Mouse (Mus musculus): ENCODE data around the gene Nhlrc1. TPM values are rescaled to one million over a fixed set of nuclear protein-coding genes. Genes with fewer than 3 reads are reported as not detected.
A peak's percentile ranks its signal among the peaks of the same experiment; 100 is the strongest.

Gene Nhlrc1
- polyA plus RNA-seq (2015; fragmentation: Nextera tagmentation; extraction: Ambion mirVana), result 3.4 and 4.3 TPM in 2 replicates

- H3K9me3 ChIP-seq, result peaks cover 34% of the 10 kb centered on the region
- peaks cover 3% of the 10 kb centered on the region for H3K4me1 ChIP-seq
- H3K4me3 ChIP-seq, result peak within 1 kb of the TSS; percentile 63
- peaks cover 20% of the 10 kb centered on the region for H3K27me3 ChIP-seq
- ATAC-seq (ENCODE audit: low FRiP score, low read depth), result peak; percentile 83
- 2% methylated on average over 73 of the region's 73 CpGs for WGBS
- peak within 1 kb of the TSS; percentile 99 for H3K4me2 ChIP-seq (replicated peaks)
- peaks cover 5% of the 10 kb centered on the region; the same call in 1 of the 2 replicates for H3K36me3 ChIP-seq
- H3K9ac ChIP-seq, result peak within 1 kb of the TSS; percentile 71
- no peak within 1 kb of the TSS for H3K27ac ChIP-seq
These were observed at the start of gene Nhlrc1 for GRCm38 (mm10) chr13:47014334-47015194. Nhlrc1 (minus strand) TSS chr13:47014850.

GRCm38 (mm10) chr13:47063985-47064760 is 49.5 kb upstream of the Nhlrc1 start:
- peaks cover 7% of the 10 kb centered on the region; the same call in 1 of the 2 replicates for H3K4me1 ChIP-seq
- no peak overlapping the region for H3K4me3 ChIP-seq
- H3K9me3 ChIP-seq, result no peaks in the 10 kb centered on the region
- peaks cover 59% of the 10 kb centered on the region for H3K36me3 ChIP-seq
- no peak overlapping the region for H3K9ac ChIP-seq
- no peak for ATAC-seq (ENCODE audit: low FRiP score, low read depth)
- no peak overlapping the region for H3K27ac ChIP-seq
- no peak overlapping the region for H3K4me2 ChIP-seq (replicated peaks)
- 75% methylated on average over 15 of the region's 15 CpGs for WGBS
- no peaks in the 10 kb centered on the region for H3K27me3 ChIP-seq

GRCm38 (mm10) chr13:47062756-47063155 is 48.1 kb upstream of the Nhlrc1 start:
- H3K4me1 ChIP-seq, result peaks cover 7% of the 10 kb centered on the region; the same call in 1 of the 2 replicates
- H3K36me3 ChIP-seq, result peaks cover 65% of the 10 kb centered on the region
- no peak overlapping the region for H3K4me2 ChIP-seq (replicated peaks)
- no peaks in the 10 kb centered on the region for H3K9me3 ChIP-seq
- H3K4me3 ChIP-seq, result no peak overlapping the region
- no peak overlapping the region for H3K9ac ChIP-seq
- 87% methylated on average over 17 of the region's 17 CpGs for WGBS
- ATAC-seq (ENCODE audit: low FRiP score, low read depth), result no peak
- no peaks in the 10 kb centered on the region for H3K27me3 ChIP-seq
- no peak overlapping the region; the same call in 1 of the 2 replicates for H3K27ac ChIP-seq

GRCm38 (mm10) chr13:47056781-47057180 is 42.1 kb upstream of the Nhlrc1 start:
- Histone ChIP-seq H3K4me1 (no peaks in the 10 kb centered on the region), H3K27me3 (no peaks in the 10 kb centered on the region), H3K4me2 (replicated peaks) (no peak overlapping the region), H3K27ac (no peak overlapping the region), H3K9me3 (no peaks in the 10 kb centered on the region), H3K36me3 (peaks cover 74% of the 10 kb centered on the region), H3K9ac (no peak overlapping the region), H3K4me3 (no peak overlapping the region)
- WGBS, result 91% methylated on average over 5 of the region's 5 CpGs
- ATAC-seq (ENCODE audit: low FRiP score, low read depth), result no peak

- Histone ChIP-seq H3K4me2 (replicated peaks) (no peak overlapping the region), H3K4me3 (no peak overlapping the region), H3K4me1 (no peaks in the 10 kb centered on the region), H3K9me3 (no peaks in the 10 kb centered on the region), H3K27me3 (no peaks in the 10 kb centered on the region), H3K9ac (no peak overlapping the region), H3K36me3 (peaks cover 78% of the 10 kb centered on the region), H3K27ac (no peak overlapping the region)
- ATAC-seq (ENCODE audit: low FRiP score, low read depth), result no peak
- 89% methylated on average over 11 of the region's 11 CpGs for WGBS
These were observed 41.5 kb upstream of the Nhlrc1 start for GRCm38 (mm10) chr13:47056126-47056525.

GRCm38 (mm10) chr13:47053971-47054370 is 39.3 kb upstream of the Nhlrc1 start:
- no peak overlapping the region for H3K4me3 ChIP-seq
- no peak overlapping the region for H3K27ac ChIP-seq
- peaks cover 79% of the 10 kb centered on the region for H3K36me3 ChIP-seq
- H3K4me2 ChIP-seq (replicated peaks), result no peak overlapping the region
- no peak overlapping the region for H3K9ac ChIP-seq
- no peak for ATAC-seq (ENCODE audit: low FRiP score, low read depth)
- H3K4me1 ChIP-seq, result no peaks in the 10 kb centered on the region
- WGBS, result 89% methylated on average over 10 of the region's 10 CpGs
- no peaks in the 10 kb centered on the region for H3K27me3 ChIP-seq
- no peaks in the 10 kb centered on the region for H3K9me3 ChIP-seq

- ATAC-seq (ENCODE audit: low FRiP score, low read depth), result no peak
- 82% methylated on average over 4 of the region's 4 CpGs for WGBS
These were observed 35.4 kb upstream of the Nhlrc1 start for GRCm38 (mm10) chr13:47050009-47050408.

GRCm38 (mm10) chr13:47047996-47048395 is 33.3 kb upstream of the Nhlrc1 start:
- Histone ChIP-seq H3K9ac (no peak overlapping the region), H3K27ac (no peak overlapping the region), H3K4me3 (no peak overlapping the region), H3K4me1 (peaks cover 14% of the 10 kb centered on the region), H3K4me2 (replicated peaks) (no peak overlapping the region), H3K36me3 (peaks cover 44% of the 10 kb centered on the region), H3K27me3 (no peaks in the 10 kb centered on the region), H3K9me3 (no peaks in the 10 kb centered on the region)
- WGBS, result 87% methylated on average over 4 of the region's 4 CpGs
- no peak for ATAC-seq (ENCODE audit: low FRiP score, low read depth)

More at GRCm38 (mm10) chr13:47050009-47050408, 35.4 kb upstream of the Nhlrc1 start:
- Histone ChIP-seq H3K36me3 (peaks cover 56% of the 10 kb centered on the region), H3K27ac (no peak overlapping the region), H3K9ac (no peak overlapping the region), H3K4me2 (replicated peaks) (no peak overlapping the region), H3K4me3 (no peak overlapping the region), H3K9me3 (no peaks in the 10 kb centered on the region), H3K27me3 (no peaks in the 10 kb centered on the region), H3K4me1 (peaks cover 5% of the 10 kb centered on the region)

GRCm38 (mm10) chr13:47044617-47044947 is 29.9 kb upstream of the Nhlrc1 start, which contains the start of gene Tpmt:
Tpmt (minus strand) TSS chr13:47044737.
- Histone ChIP-seq H3K27me3 (no peaks in the 10 kb centered on the region), H3K36me3 (peaks cover 12% of the 10 kb centered on the region), H3K9ac (peak within 1 kb of the TSS; percentile 82), H3K27ac (peak within 1 kb of the TSS; percentile 55; the same call in 1 of the 2 replicates), H3K4me2 (replicated peaks) (peak within 1 kb of the TSS; percentile 92), H3K9me3 (no peaks in the 10 kb centered on the region), H3K4me3 (peak within 1 kb of the TSS; percentile 85), H3K4me1 (peaks cover 14% of the 10 kb centered on the region)
- WGBS, result 12% methylated on average over 10 of the region's 10 CpGs
- ATAC-seq (ENCODE audit: low FRiP score, low read depth), result no peak

GRCm38 (mm10) chr13:47043833-47044616 is 29.4 kb upstream of the Nhlrc1 start:
- 1% methylated on average over 45 of the region's 45 CpGs for WGBS
- ATAC-seq (ENCODE audit: low FRiP score, low read depth), result peak; percentile 3; the same call in 1 of the 2 replicates
- H3K36me3 ChIP-seq, result peaks cover 6% of the 10 kb centered on the region
- peak overlapping the region; percentile 92 for H3K4me2 ChIP-seq (replicated peaks)
- peak overlapping the region; percentile 55; the same call in 1 of the 2 replicates for H3K27ac ChIP-seq
- H3K27me3 ChIP-seq, result no peaks in the 10 kb centered on the region
- no peaks in the 10 kb centered on the region for H3K9me3 ChIP-seq
- peaks cover 14% of the 10 kb centered on the region for H3K4me1 ChIP-seq
- H3K4me3 ChIP-seq, result peak overlapping the region; percentile 85
- H3K9ac ChIP-seq, result peak overlapping the region; percentile 82

- under 1% methylated on average over 48 of the region's 48 CpGs for WGBS
- Histone ChIP-seq H3K4me2 (replicated peaks) (peak within 1 kb of the TSS; percentile 92), H3K4me3 (peak within 1 kb of the TSS; percentile 85), H3K9ac (peak within 1 kb of the TSS; percentile 82), H3K36me3 (no peaks in the 10 kb centered on the region; the same call in 1 of the 2 replicates), H3K4me1 (peaks cover 14% of the 10 kb centered on the region), H3K9me3 (no peaks in the 10 kb centered on the region), H3K27ac (peak within 1 kb of the TSS; percentile 55; the same call in 1 of the 2 replicates), H3K27me3 (no peaks in the 10 kb centered on the region)
- peak; percentile 95 for ATAC-seq (ENCODE audit: low FRiP score, low read depth)
These were observed 28.5 kb upstream of the Nhlrc1 start, which contains the start of gene Kdm1b for GRCm38 (mm10) chr13:47043030-47043680. Kdm1b (plus strand) TSS chr13:47043499.
